Mouse (Mus musculus) embryonic facial prominence, embryonic 15.5 days (tissue): ENCODE results near the gene Notch4. TPM values are rescaled to one million over a fixed set of nuclear protein-coding genes. Genes with fewer than 3 reads are reported as not detected.

Experiments used
- ATAC-seq: fragments of 200-750 bp; cut with Nextera tagmentation; 2 replicates; pipeline ENCODE4 v1.8.0; 2017; ENCODE audit warnings: low read depth, moderate TSS enrichment; ENCODE audit not compliant: insufficient number of reproducible peaks, low FRiP score, low TSS enrichment
- H3K27ac ChIP-seq: fragments of 300-500 bp; sonication (generic); replicated peaks from 2 replicates; pipeline ENCODE4 v1.5.1; 2015; ENCODE audit warnings: mild to moderate bottlenecking, inconsistent platforms
- H3K27me3 ChIP-seq: fragments of 300-500 bp; sonication (generic); 2 replicates; pipeline ENCODE4 v1.6.1; 2015; ENCODE audit warnings: inconsistent platforms
- H3K36me3 ChIP-seq: fragments of 300-500 bp; sonication (generic); 2 replicates; pipeline ENCODE4 v1.6.1; 2015; ENCODE audit warnings: mild to moderate bottlenecking, inconsistent platforms
- H3K4me1 ChIP-seq: fragments of 300-500 bp; sonication (generic); 2 replicates; pipeline ENCODE4 v1.6.1; 2015; ENCODE audit warnings: inconsistent platforms
- H3K4me2 ChIP-seq: fragments of 300-500 bp; sonication (generic); replicated peaks from 2 replicates; pipeline ENCODE4 v1.6.1; 2015; ENCODE audit warnings: mild to moderate bottlenecking, inconsistent platforms
- H3K4me3 ChIP-seq: fragments of 300-500 bp; sonication (generic); replicated peaks from 2 replicates; pipeline ENCODE4 v1.5.1; 2015; ENCODE audit warnings: mild to moderate bottlenecking, inconsistent platforms
- H3K9ac ChIP-seq: fragments of 300-500 bp; sonication (generic); 2 replicates; pipeline ENCODE4 v1.6.1; 2015; ENCODE audit warnings: inconsistent platforms
- H3K9me3 ChIP-seq: fragments of 300-500 bp; sonication (generic); replicated peaks from 2 replicates; pipeline ENCODE4 v1.6.1; 2016; ENCODE audit warnings: inconsistent platforms
- WGBS: fragments of 180-500 bp; shearing (Covaris S2); methylation state at CpG from one replicate; pipeline ENCODE4 v1.1.7; 2015; 5-methylcytosine and 5-hydroxymethylcytosine counted together
- polyA plus RNA-seq: library from polyadenylated mRNA; unstranded; fragments of >200 nt; fragmentation: Nextera tagmentation; extraction: Ambion mirVana; gene quantifications from 2 replicates; pipeline ENCODE4 v1.2.1, GENCODE M21; 2015

Gene Notch4
- polyA plus RNA-seq, 1 experiment from 2014 or later: 6.5 TPM

DNA sequence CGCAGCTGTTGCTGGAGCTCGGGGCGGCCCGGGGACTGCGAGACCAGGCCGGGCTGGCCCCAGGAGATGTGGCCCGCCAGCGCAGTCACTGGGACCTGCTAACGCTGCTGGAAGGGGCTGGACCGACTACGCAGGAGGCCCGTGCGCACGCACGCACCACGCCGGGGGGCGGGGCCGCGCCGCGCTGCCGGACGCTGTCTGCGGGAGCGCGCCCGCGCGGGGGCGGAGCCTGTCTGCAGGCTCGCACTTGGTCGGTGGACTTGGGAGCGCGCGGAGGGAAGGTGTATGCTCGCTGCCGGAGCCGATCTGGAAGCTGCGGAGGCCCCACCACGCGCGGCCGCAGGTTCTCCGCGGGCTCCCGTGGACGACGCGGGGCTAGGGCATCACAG lies 23.3 kb downstream of the Notch4 start:
- Histone ChIP-seq H3K9ac (peak overlapping the region; percentile 90), H3K4me3 (peak overlapping the region; percentile 84), H3K27me3 (no peaks in the 10 kb centered on the region), H3K36me3 (no peaks in the 10 kb centered on the region), H3K4me2 (peak overlapping the region; percentile 95), H3K27ac (peak overlapping the region; percentile 98), H3K4me1 (peaks cover 51% of the 10 kb centered on the region), H3K9me3 (no peaks in the 10 kb centered on the region)
- WGBS: 0% methylated on average over 50 of the region's 50 CpGs
- ATAC-seq: peak; percentile 87

DNA sequence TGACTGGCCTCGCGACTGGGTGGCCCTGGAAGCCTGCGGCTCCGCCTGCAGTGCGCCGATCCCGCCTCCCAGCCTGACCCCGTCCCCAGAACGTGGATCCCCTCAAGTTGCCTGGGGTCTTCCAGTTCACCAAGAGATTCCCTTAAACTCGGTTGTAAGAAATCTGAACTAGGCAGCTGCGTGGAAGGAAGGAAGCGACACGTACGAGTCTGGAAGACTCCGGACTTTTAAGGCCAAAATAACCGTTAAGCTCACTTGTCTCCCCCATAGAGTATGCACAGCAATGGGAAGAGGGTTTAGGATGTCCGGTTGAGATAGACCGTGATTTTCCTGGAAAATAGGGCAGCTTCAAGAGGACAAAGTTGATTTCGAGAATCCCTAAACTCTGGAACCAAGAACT lies 23.7 kb downstream of the Notch4 start:
- Histone ChIP-seq H3K4me3 (peak overlapping the region; percentile 84), H3K27ac (peak overlapping the region; percentile 98), H3K36me3 (no peaks in the 10 kb centered on the region), H3K27me3 (no peaks in the 10 kb centered on the region), H3K9ac (peak overlapping the region; percentile 90), H3K4me1 (peaks cover 51% of the 10 kb centered on the region), H3K4me2 (peak overlapping the region; percentile 95), H3K9me3 (no peaks in the 10 kb centered on the region)
- ATAC-seq: no peak
- WGBS: 3% methylated on average over 19 of the region's 19 CpGs

DNA sequence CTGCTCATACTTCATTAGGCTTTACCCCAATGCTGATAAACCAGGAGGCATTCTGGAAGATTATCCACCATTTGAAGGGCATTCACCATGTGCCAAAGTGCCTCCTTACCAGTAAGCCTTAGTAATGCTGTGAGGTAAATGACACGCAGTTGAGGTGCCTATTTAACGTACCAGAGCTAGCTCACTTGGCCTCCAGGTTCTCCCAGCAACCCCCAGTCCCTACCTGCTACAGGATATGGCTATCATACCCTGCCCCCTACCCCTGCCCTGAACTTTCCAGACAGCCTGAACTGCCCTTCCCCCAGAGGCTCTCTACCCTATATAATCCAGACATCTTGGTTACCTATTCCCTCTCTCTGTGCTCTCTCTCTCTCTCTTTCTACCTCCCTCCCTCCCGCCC lies 24.7 kb downstream of the Notch4 start:
- H3K27ac ChIP-seq: no peak overlapping the region
- H3K4me2 ChIP-seq: no peak overlapping the region
- H3K27me3 ChIP-seq: no peaks in the 10 kb centered on the region
- H3K4me1 ChIP-seq: peaks cover 58% of the 10 kb centered on the region
- no peak overlapping the region for H3K9ac ChIP-seq
- H3K4me3 ChIP-seq: no peak overlapping the region
- H3K36me3 ChIP-seq: no peaks in the 10 kb centered on the region
- WGBS: 49% methylated on average over 3 of the region's 3 CpGs
- H3K9me3 ChIP-seq: no peaks in the 10 kb centered on the region
- no peak for ATAC-seq

DNA sequence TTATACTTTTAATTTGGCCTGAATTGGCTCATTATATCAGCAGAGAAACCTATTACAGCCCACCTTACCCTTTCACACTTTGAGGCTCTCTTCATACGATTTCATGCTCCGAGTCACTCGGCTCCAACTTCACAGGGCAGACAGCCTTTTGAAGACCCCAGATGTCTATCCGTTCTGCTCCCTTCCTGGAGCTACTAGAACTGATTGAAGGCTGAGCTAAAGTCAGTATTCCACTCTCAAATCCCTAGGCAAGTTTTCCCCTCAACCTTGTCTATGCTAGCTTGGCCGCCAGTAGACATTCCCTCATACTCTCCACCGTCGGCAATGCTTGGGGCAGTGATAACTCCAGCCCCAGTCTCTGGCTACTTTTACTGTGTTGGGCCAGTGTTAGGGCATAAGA lies 25.1 kb downstream of the Notch4 start:
- no peak for ATAC-seq
- no peak overlapping the region for H3K27ac ChIP-seq
- H3K4me1 ChIP-seq: peaks cover 63% of the 10 kb centered on the region
- H3K27me3 ChIP-seq: no peaks in the 10 kb centered on the region
- H3K9me3 ChIP-seq: no peaks in the 10 kb centered on the region
- H3K9ac ChIP-seq: no peak overlapping the region
- no peak overlapping the region for H3K4me3 ChIP-seq
- 29% methylated on average over 7 of the region's 7 CpGs for WGBS
- H3K36me3 ChIP-seq: no peaks in the 10 kb centered on the region
- H3K4me2 ChIP-seq: no peak overlapping the region; the same call in 1 of the 2 replicates

DNA sequence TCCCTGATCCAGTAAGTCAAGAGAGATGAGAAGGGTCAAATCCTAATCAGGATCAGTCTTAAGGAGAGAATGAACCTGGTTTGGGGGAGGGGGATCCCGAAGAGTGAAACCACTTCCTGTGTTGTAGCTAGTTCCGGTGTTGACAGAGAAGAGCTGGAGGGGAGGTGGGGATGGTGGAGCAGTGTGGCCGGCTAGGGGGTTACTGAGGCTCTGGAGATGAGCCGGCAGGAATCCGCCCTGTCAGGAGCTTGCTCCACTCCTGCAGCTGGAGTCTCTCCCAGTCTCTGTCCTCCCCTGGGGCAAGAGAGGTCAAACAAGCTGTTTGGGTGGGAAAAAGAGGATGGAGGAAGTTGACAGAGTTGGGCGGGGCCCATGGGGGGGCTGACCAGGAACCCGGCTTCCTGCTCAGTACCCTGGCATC lies 25.6 kb downstream of the Notch4 start, which contains the start of gene Gpsm3:
Gpsm3 (plus strand) TSS at position 126 of the 421 bp plus-strand sequence.
- Histone ChIP-seq H3K4me3 (peak within 1 kb of the TSS; percentile 16; the same call in 1 of the 2 replicates), H3K4me1 (peaks cover 67% of the 10 kb centered on the region), H3K27ac (peak within 1 kb of the TSS; percentile 98), H3K9me3 (no peaks in the 10 kb centered on the region), H3K36me3 (peaks cover 4% of the 10 kb centered on the region), H3K9ac (no peak within 1 kb of the TSS), H3K4me2 (peak within 1 kb of the TSS; percentile 78), H3K27me3 (no peaks in the 10 kb centered on the region)
- 14% methylated on average over 7 of the region's 7 CpGs for WGBS
- ATAC-seq: no peak

DNA sequence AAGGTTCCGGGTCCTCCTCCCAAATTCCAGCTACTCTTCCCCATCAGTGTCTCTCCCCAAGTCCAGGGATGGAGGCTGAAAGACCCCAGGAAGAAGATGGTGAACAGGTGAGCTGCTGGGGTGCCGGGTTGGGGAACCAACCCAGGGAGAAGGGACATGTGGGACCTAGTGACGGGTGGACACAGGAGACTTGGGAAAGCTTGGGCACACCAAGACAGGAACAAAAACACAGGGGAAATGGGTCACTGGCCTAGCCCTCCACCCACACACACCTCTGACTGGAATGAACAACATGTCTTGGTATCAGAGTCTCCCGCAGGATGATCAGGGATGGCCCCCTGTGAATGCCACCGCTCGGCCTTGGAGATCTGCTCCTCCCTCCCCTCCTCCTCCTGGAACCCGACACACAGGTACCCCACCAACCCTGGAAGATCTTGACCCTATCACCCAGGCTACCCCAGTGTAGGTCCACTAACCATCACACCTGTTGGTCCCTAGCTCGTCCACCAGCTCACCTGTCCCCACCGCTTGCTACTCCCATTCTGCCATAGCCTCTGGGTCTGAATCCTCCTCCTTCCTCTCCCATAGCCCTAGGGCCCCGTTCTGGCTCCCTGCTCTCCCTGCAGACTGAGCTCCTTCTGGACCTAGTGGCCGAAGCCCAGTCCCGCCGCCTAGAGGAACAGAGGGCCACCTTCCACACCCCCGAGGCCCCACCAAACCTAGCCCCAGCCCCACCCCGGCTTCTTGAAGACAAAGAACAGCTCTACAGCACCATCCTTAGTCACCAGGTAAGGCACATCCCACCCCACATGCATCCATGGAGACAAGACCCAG lies 26.3 kb downstream of the Notch4 start:
- ATAC-seq: no peak
- no peak overlapping the region for H3K9ac ChIP-seq
- H3K36me3 ChIP-seq: peaks cover 11% of the 10 kb centered on the region
- peaks cover 72% of the 10 kb centered on the region for H3K4me1 ChIP-seq
- H3K4me2 ChIP-seq: peak overlapping the region; percentile 78
- peak overlapping the region; percentile 98 for H3K27ac ChIP-seq
- no peaks in the 10 kb centered on the region for H3K9me3 ChIP-seq
- H3K4me3 ChIP-seq: peak overlapping the region; percentile 16; the same call in 1 of the 2 replicates
- no peaks in the 10 kb centered on the region for H3K27me3 ChIP-seq
- WGBS: 63% methylated on average over 15 of the region's 15 CpGs

DNA sequence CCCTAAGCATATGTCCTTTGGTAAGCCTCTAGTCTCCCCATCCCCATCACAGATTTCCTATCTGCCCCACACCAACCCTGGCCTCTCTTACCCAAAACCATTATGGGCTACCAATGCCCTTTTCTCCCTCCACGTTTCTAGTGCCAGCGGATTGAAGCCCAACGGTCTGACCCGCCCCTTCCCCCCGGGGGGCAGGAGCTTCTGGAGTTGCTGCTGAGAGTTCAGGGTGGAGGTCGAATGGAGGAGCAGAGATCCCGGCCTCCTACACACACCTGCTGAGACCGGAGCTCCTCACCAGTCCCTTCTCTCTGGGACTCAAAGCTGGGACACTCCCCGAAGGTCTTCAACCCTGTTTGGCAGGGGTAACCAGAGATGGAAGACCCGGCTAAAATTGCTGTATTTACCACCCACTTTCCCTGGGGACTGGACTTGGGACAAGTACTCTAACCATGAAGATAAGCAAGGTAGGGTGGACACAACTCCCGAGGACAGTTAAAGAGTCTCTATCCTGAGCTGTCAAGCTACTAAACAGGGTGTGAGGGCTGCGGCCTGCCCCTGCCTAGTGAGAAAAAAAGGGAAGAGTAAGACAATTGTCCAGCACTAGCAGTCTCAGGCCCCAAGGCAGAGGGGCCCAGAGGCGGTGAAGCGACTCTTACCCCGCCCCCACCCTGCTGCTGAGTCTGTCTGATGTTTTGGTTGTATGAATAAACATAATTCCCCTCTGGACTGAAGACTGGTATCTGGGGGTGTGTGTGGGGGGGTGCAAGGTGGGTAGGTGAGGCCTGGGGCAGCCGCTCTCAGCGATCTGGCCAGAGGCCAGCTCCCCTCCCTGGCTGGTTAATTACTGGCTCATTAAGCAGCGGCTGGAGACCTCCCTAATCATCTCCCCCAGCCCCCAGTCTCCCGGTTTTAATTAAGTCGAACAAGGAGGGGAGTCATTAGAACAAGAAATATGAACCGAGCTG lies 27.2 kb downstream of the Notch4 start, which contains the start of gene Pbx2:
Pbx2 (plus strand) TSS at position 238 of the 965 bp plus-strand sequence.
- Histone ChIP-seq H3K27ac (peak within 1 kb of the TSS; percentile 98), H3K9ac (peak within 1 kb of the TSS; percentile 93), H3K9me3 (no peaks in the 10 kb centered on the region), H3K4me3 (peak within 1 kb of the TSS; percentile 78), H3K4me2 (peak within 1 kb of the TSS; percentile 78), H3K4me1 (peaks cover 75% of the 10 kb centered on the region), H3K27me3 (no peaks in the 10 kb centered on the region), H3K36me3 (peaks cover 20% of the 10 kb centered on the region)
- 4% methylated on average over 21 of the region's 21 CpGs for WGBS
- ATAC-seq: no peak

DNA sequence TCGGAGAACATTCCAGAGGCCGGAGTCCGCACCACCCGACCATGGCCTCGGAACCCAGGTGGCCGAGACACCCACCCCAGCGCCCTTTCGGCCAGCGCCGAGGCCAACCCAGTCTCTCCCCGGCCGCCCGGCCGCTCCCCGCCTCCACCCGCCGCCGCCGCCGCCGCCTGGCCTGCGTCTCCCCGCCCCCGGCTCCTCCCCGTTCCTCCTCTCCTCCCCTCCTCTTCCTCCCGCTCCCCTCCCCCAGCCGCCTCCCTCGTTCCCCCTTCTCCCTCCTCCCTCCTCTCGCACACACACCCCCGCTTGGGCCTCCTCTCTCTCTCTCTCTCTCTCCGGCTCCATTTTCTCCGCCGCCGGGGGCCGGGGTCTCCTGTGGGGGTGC lies 27.9 kb downstream of the Notch4 start:
- Histone ChIP-seq H3K36me3 (peaks cover 20% of the 10 kb centered on the region), H3K9me3 (no peaks in the 10 kb centered on the region), H3K4me3 (peak overlapping the region; percentile 78), H3K27me3 (no peaks in the 10 kb centered on the region), H3K4me2 (peak overlapping the region; percentile 78), H3K27ac (peak overlapping the region; percentile 98), H3K4me1 (peaks cover 74% of the 10 kb centered on the region), H3K9ac (peak overlapping the region; percentile 93)
- WGBS: 0% methylated on average over 33 of the region's 35 CpGs
- ATAC-seq: peak; percentile 49

DNA sequence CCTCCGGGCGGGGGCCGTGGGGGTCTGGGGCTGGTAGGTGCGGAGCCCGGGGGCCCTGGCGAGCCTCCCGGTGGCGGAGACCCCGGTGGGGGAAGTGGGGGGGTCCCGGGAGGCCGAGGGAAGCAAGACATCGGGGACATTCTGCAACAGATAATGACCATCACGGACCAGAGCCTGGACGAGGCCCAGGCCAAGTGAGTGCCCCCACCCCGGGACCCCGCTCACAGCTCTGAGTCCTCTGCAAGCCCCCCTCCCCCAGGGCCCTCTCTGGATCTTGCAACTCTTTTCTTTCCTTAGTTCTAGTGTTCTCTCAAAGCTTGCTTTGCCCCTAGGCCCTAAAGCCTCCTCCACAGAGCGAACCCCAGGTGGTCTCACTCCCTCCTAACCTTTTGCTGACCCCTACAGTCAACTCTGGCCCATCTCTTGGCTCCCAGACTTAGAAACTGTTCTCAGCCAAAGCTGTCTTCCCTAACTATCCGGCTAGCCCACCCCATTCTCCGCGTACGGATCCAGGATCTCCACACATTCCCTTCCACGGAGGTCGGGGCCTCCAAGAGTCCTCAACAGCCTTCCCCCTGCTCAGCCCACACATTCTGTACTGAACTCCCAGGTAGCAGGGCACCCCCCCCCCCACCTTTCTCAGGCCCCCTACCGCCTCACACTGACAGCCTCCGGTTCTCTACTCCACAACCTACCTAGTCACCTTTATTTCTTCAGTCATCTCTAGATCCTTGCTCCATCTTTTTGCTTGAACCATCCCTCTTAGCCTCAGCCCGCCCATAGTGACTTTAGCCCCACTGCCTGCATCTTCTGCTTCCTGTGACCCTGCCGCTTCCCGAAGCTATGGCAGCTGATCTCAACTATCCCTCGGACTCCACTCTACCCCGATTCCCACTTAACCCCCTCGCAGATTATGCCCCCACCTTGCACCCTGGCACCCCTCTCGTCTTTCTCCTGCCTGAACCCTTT lies 28.8 kb downstream of the Notch4 start:
- Histone ChIP-seq H3K27ac (peak overlapping the region; percentile 98), H3K27me3 (no peaks in the 10 kb centered on the region), H3K9me3 (no peaks in the 10 kb centered on the region), H3K4me2 (peak overlapping the region; percentile 78), H3K36me3 (peaks cover 20% of the 10 kb centered on the region), H3K4me1 (peaks cover 80% of the 10 kb centered on the region), H3K9ac (peak overlapping the region; percentile 93), H3K4me3 (peak overlapping the region; percentile 78)
- under 1% methylated on average over 30 of the region's 32 CpGs for WGBS
- peak; percentile 9 for ATAC-seq

DNA sequence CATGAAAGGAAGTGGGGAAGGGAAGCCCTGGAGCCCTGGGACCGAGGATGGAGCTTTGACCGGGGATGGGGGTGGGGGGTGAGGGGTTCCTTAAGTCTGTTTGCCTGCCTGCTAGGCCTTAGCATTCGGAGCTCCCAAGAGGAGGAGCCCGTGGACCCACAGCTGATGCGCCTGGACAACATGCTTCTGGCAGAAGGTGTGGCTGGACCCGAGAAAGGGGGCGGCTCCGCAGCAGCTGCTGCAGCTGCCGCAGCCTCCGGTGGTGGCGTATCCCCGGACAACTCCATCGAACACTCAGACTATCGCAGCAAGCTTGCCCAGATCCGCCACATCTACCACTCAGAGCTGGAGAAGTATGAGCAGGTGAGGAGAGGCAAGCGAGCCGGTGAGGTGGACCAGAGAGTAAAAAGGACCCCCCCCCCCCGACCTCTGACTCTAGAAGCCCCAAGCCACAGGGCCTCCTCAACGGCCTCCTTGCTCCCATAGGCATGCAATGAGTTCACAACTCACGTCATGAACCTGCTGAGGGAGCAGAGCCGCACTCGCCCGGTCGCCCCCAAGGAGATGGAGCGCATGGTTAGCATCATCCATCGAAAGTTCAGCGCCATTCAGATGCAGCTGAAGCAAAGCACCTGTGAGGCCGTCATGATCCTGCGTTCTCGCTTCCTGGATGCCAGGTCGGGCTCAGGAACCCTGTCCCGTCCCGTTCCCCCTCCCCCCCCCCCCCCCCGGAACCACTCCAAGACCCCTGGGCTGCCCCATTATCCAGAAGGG lies 29.9 kb downstream of the Notch4 start:
- peak overlapping the region; percentile 78 for H3K4me3 ChIP-seq
- H3K4me1 ChIP-seq: peaks cover 76% of the 10 kb centered on the region
- peak overlapping the region; percentile 98 for H3K27ac ChIP-seq
- no peaks in the 10 kb centered on the region for H3K9me3 ChIP-seq
- no peaks in the 10 kb centered on the region for H3K27me3 ChIP-seq
- peak overlapping the region; percentile 78 for H3K4me2 ChIP-seq
- peaks cover 20% of the 10 kb centered on the region for H3K36me3 ChIP-seq
- peak overlapping the region; percentile 93 for H3K9ac ChIP-seq
- ATAC-seq: no peak
- WGBS: 40% methylated on average over 32 of the region's 34 CpGs
